Mouse (Mus musculus) olfactory bulb, adult 2 months (tissue): ENCODE measurements around the gene Zfp335. TPM values are rescaled to one million over a fixed set of nuclear protein-coding genes. Genes with fewer than 3 reads are reported as not detected.
A peak's percentile ranks its signal among the peaks of the same experiment; 100 is the strongest.
"Not testable (repeated sequence)": the region's sequence is repeated elsewhere in the genome, so short reads cannot be mapped to it uniquely, and the experiment has no call there.

ENCODE experiments used
- H3K27ac ChIP-seq: fragments of 200-500 bp; 2 replicates; pipeline ENCODE4 v1.5.1; 2012; ENCODE audit warnings: low read depth, low read length; ENCODE audit not compliant: insufficient read depth
- H3K4me1 ChIP-seq: fragments of 200-500 bp; 2 replicates; pipeline ENCODE4 v1.6.1; 2012; ENCODE audit warnings: low read length; ENCODE audit not compliant: control insufficient read depth, insufficient read depth
- H3K4me3 ChIP-seq: fragments of 200-500 bp; 2 replicates; pipeline ENCODE4 v1.5.1; 2012; ENCODE audit warnings: mild to moderate bottlenecking, low read depth, low read length, moderate library complexity; ENCODE audit not compliant: insufficient read depth
- CTCF ChIP-seq: fragments of 200-500 bp; IDR thresholded peaks from 2 replicates; pipeline ENCODE4 v1.5.1; 2012; ENCODE audit warnings: low read depth, mild to moderate bottlenecking, low read length, moderate library complexity; ENCODE audit not compliant: insufficient read depth
- POLR2A ChIP-seq: fragments of 200-500 bp; IDR thresholded peaks from 2 replicates; pipeline ENCODE4 v1.6.1; 2012; ENCODE audit warnings: mild to moderate bottlenecking, low read depth, low read length, moderate library complexity; ENCODE audit not compliant: insufficient read depth
- WGBS: fragments of 180-500 bp; shearing (Covaris S2); methylation state at CpG from one replicate; pipeline ENCODE4 v1.1.7; 2018; 5-methylcytosine and 5-hydroxymethylcytosine counted together
- polyA plus RNA-seq: library from polyadenylated mRNA; stranded (reverse); fragments of >200 nt; gene quantifications from 2 replicates; pipeline ENCODE4 v1.2.4, GENCODE M21; 2012; ENCODE audit warnings: low replicate concordance; ENCODE audit not compliant: missing spikeins, insufficient read depth, insufficient read length

Zfp335 gene
- polyA plus RNA-seq, 1 experiment: not detected

DNA sequence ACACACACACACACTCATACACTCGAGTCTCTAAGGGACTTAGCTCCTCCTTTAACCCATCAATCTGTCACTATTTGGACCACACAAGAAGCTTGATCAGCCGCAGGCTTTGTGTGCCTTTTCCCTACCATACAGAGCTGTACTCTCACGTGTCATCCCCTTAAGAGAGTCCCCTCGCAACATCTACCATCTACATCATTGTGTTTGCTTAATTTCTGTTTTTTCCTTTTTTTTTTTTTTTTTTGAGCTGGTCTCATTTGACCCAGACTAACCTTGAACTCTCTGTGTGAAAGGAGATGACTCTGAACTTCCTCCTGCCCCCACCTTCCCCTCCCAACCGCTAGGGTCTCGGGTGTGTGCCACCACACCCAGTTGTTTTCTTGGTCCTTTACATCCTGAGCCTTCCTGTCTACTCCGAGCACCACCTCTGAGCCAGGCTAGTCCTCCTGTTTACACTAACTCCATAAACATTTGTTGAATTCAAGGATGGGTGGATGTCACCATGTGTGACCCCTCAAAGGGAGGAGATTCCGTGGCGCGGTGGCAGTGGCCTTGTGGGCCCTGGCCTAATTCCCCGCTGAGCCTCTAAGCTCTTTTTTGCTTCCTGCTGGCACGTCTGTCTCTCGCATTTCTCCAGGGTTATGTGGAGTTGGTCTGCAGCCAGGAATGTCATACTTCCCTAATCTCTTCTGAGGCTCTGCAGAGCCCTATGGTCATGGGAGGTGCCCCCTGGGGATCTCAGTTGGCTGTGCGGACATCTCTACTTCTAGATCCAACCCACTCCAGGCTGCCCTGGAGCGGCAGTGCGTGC, 44.6 kb downstream of the Zfp335 start:
- peaks cover 4% of the 10 kb centered on the region; the same call in 1 of the 2 replicates for H3K4me1 ChIP-seq
- H3K4me3 ChIP-seq: no peak overlapping the region
- H3K27ac ChIP-seq: no peak overlapping the region
- TF ChIP-seq CTCF (no peak), POLR2A (no peak)
- 63% methylated on average over 16 of the region's 16 CpGs for WGBS

DNA sequence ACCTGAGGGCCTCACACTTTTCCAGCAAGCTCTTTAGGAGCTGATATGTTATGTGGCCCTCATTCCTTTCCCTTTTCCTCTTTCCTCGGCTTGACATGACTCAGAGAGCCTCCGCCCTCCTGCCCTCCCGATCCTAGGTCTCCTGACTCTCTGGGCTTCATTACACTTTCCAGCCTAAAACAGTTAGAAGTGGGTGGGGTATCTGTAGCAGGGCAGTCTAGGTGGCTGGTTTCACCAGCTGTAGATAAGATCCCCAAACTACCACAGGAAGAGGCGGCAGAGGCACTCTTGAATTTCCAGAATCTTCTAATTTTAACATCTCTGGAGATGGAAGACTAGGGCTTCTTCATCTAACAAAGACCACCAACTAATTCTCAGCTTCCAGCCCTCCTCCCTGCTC, 47.0 kb downstream of the Zfp335 start:
- no peak overlapping the region for H3K27ac ChIP-seq
- 73% methylated on average over 4 of the region's 4 CpGs for WGBS
- TF ChIP-seq POLR2A (no peak), CTCF (no peak)
- peaks cover 4% of the 10 kb centered on the region; the same call in 1 of the 2 replicates for H3K4me1 ChIP-seq
- no peak overlapping the region for H3K4me3 ChIP-seq

DNA sequence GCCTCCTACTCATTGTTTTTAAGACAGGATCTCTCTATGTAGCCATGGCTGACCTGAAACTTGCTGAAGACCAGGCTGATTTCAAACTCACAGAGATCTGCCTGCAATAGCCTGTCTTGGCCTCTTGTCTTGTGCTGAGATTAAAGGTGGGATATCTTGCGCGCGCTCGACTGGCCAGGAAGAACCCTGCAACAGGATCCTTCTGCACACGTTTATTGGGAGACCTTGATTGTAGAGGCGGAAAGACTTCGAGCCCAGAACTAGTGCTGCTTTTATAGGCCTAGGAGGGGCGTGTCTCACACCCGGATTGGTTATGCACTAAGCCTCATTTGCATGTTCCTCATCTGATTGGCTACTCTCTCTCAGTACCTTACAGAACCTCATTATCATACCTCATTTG, 48.1 kb downstream of the Zfp335 start:
- H3K27ac ChIP-seq, H3K4me1 ChIP-seq, H3K4me3 ChIP-seq: not testable (repeated sequence)
- 93% methylated on average over 8 of the region's 9 CpGs for WGBS

DNA sequence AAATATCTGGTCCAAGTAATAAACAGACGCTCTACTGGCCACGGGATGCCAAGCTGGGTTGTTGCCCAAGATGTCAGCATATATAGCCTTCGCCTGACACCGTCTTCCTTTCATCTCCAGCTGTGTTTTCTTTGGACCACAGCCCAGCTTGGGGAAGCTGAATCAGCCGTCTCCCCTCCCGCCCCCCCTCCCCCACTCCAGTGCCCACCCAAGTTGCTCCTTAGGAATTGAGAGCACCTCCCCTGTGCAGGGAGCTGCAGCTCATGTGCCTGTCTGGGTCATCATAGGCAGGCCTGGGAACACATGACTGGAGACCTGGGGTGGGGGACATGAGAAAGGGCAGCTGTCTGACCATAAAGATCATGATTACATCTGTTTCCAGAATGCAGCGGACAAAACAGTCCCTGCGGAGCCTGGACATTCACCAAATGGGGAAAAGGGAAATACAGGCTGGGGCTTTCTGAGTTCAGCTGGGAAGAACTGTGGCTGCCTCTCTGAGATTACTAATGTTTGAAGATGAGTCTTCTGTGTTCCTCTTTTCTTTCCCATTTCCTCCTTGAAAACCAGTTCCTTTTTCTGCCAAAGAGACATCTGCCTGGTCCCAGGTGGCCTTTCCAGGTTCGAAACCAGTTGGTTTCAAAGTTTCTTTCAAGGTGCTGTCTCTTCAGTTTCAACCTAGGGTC, 49.2 kb downstream of the Zfp335 start:
- TF ChIP-seq CTCF (no peak), POLR2A (no peak)
- no peak overlapping the region for H3K27ac ChIP-seq
- H3K4me3 ChIP-seq: no peak overlapping the region
- WGBS: 36% methylated on average over 9 of the region's 9 CpGs
- H3K4me1 ChIP-seq: peaks cover 12% of the 10 kb centered on the region

DNA sequence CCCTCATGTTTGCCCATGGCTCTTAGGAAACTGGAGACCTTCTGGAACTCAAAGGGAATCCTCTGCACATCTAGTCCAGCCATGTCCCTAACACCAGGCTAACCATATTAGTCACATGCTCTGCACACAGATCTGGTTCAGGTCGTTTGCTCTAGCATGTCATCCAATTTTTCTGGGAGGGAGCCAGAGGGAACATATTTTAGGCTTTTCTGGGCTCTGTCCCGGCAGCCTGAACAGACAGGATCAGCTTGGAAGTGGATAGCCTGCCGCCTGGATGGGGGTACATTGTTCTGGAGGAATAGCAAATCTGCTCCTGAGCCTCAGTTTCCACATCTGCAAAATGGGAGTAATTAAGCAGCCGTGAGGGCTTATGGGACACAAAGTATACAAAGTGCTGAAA, 50.5 kb downstream of the Zfp335 start:
- TF ChIP-seq POLR2A (no peak), CTCF (no peak)
- Histone ChIP-seq H3K27ac (no peak overlapping the region), H3K4me1 (peaks cover 25% of the 10 kb centered on the region), H3K4me3 (no peak overlapping the region)
- WGBS: 70% methylated on average over 4 of the region's 4 CpGs

DNA sequence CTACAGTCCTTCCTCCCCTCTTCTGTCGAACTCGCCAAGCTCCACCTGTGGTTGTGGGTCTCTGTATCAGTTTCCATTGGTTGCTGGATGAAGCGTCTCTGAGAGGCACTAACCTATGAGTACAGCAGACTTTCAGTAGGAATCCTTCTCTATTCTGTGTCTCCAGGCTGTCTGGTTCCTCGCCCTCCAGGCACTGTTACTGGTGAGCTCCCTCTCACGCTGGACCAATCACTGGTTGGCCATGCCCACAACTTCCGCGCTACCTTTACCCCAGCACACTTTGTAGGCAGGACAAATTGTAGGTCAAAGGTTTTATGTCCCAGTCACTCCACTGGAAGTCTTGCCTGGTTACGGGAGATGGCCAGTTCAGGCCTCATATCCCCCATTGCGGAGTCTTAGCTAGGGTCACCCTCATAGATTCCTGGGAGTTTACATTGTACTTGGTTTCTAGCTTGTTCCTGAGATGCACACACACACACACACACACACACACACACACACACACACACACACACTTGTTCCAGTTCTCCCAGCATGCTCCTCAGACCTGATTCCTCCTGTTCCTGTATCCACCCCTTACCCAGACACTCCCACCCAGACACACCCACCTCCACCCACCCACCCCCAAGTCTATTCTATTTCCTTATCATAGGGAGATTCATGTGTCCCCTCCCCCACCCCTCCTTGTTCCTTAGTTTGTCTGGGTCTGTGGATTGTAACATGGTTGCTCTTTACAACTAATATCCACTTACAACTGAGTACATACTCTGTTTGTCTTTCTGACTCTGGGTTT, 51.7 kb downstream of the Zfp335 start:
- WGBS: 75% methylated on average over 9 of the region's 9 CpGs
- TF ChIP-seq CTCF: no peak
- TF ChIP-seq POLR2A: no peak
- H3K4me3 ChIP-seq: no peak overlapping the region
- peaks cover 25% of the 10 kb centered on the region for H3K4me1 ChIP-seq
- no peak overlapping the region for H3K27ac ChIP-seq

DNA sequence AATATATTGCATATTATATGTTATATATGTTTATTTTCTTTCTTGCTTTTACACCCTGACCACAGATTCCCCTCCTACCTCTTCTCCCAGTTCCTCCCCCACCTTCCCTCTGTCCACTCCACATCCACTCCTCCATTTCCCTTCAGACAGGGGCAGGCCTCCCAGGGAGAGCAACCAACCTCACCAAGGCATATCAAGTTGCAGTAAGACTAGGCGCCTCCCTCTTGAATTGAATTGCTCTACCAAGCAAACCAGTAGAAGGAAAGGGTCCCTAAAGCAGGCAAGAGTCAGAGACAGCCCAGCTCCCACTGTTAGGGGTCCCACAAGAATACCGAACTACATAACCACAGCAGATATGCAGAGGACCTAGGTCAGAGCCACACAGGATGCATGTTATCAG, 52.4 kb downstream of the Zfp335 start:
- TF ChIP-seq POLR2A (no peak), CTCF (no peak)
- Histone ChIP-seq H3K27ac (no peak overlapping the region), H3K4me1 (peaks cover 25% of the 10 kb centered on the region), H3K4me3 (no peak overlapping the region)
- WGBS: 81% methylated on average over 2 of the region's 2 CpGs

DNA sequence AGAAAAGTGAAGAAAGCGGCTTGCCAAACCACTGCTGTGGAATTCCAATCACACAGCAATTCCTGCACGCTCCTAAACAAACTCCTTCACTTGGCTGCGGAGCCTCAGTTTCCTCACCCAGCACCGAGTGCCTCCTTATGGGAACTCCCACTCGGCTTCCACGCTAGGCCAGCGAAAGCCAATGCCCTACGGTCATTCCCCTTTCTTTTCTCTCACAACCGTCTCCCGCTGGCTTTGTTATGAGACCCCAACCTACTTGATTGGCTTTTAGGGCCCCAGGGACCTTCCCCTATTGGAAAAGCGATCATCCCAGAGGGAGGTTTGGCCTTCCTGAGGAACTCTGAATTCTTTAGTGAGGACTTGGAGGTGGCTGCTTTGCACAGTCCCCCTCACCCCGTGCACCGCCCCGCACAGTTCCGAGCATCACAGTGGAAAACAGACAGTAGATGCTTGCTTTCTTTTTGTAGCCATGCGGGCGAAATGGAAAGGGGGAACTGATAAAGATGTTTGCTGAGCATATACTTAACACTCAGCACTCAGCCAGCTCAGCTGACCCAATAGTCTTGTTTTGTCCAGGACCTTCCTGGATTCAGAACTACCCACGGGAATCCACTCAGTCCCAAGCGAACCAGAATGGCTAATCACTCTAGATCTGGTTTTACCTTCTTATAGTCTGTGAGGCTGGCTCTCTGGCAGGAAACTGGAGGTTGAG, 53.6 kb downstream of the Zfp335 start:
- H3K4me3 ChIP-seq: peak overlapping the region; percentile 52
- TF ChIP-seq CTCF (no peak), POLR2A (no peak)
- H3K4me1 ChIP-seq: peaks cover 25% of the 10 kb centered on the region
- H3K27ac ChIP-seq: no peak overlapping the region
- WGBS: 17% methylated on average over 19 of the region's 19 CpGs
